Mouse (Mus musculus) E14TG2a.4 (cell line): ENCODE results near the gene Nalcn.

Source experiments
- H3K27me3 ChIP-seq: 2 replicates; pipeline ENCODE4 v1.6.1; 2014; ENCODE audit warnings: low read length, control low read depth; ENCODE audit not compliant: insufficient read depth
- H3K36me3 ChIP-seq: 2 replicates; pipeline ENCODE4 v1.6.1; 2014; ENCODE audit warnings: low read length, control low read depth; ENCODE audit not compliant: insufficient read depth
- H3K4me1 ChIP-seq: replicated peaks from 2 replicates; pipeline ENCODE4 v1.6.1; 2014; ENCODE audit warnings: low read depth, low read length, control low read depth
- H3K4me3 ChIP-seq: replicated peaks from 2 replicates; pipeline ENCODE4 v1.5.1; 2014; ENCODE audit warnings: mild to moderate bottlenecking, low read length
- H3K9me3 ChIP-seq: 2 replicates; pipeline ENCODE4 v1.6.1; 2014; ENCODE audit warnings: low read length, control low read depth
- CTCF ChIP-seq: conservative IDR thresholded peaks from 2 replicates; pipeline ENCODE4 v1.5.1; 2014; ENCODE audit warnings: low read length
- NANOG ChIP-seq: IDR thresholded peaks from 2 replicates; pipeline ENCODE4 v1.6.1; 2014; ENCODE audit warnings: borderline replicate concordance, low read length, mixed read lengths
- POU5F1 ChIP-seq: IDR thresholded peaks from 2 replicates; pipeline ENCODE4 v1.6.1; 2014; ENCODE audit warnings: low read length, borderline replicate concordance

Nalcn gene

GRCm38 (mm10) chr14:123291118-123292007, 335.6 kb downstream of the Nalcn start:
- no peaks in the 10 kb centered on the region for H3K36me3 ChIP-seq
- H3K27me3 ChIP-seq, result no peaks in the 10 kb centered on the region
- H3K4me1 ChIP-seq, result no peaks in the 10 kb centered on the region
- no peaks in the 10 kb centered on the region for H3K9me3 ChIP-seq
- H3K4me3 ChIP-seq, result no peak overlapping the region
- TF ChIP-seq NANOG (no peak), POU5F1 (no peak), CTCF (no peak)

DNA sequence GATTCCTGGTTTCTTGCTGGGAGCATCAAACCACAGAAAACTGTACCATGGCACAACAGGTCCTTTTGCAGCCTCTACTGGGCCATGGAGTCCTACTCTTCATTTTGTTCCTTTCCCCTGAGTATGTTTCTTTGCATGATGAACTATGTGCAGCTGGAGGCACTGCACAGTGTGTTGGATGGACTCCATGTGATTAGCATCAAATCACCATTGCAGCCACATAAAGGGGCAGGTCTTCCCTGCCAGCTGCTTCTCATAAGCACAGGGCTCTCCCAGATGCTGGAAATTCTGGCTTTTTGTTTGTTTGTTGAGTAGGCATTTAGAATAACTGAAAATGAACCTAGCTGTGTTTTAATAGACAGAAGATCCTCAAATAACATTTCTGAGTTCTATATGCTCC, 344.8 kb downstream of the Nalcn start:
- Histone ChIP-seq H3K9me3 (0 out of 2 replicates have a peak, but pooled peaks cover 4% of the 10 kb centered on the region), H3K4me3 (no peak overlapping the region), H3K36me3 (no peaks in the 10 kb centered on the region), H3K4me1 (no peaks in the 10 kb centered on the region), H3K27me3 (no peaks in the 10 kb centered on the region)
- TF ChIP-seq POU5F1 (no peak), CTCF (no peak), NANOG (no peak)

DNA sequence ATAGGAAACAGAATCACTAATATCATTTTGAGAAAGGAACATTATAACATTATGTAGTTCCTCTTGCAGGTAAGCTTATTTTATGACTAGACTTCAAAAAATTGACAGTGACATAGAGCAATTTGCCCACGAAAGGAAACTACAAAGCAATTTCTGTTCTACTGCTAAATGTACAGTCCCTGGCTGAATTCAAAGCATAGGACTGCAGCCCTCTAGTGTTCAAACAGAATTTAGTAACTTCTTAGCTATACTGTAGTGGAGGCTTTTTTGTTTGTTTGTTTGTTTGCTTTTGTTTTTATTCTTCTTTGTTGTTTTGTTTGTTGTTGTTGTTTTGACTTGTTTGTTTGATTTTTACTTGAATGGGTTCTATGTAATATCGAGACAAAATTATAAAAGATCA, 354.8 kb downstream of the Nalcn start:
- Histone ChIP-seq H3K27me3 (no peaks in the 10 kb centered on the region), H3K9me3 (no peaks in the 10 kb centered on the region), H3K36me3 (no peaks in the 10 kb centered on the region), H3K4me1 (no peaks in the 10 kb centered on the region), H3K4me3 (no peak overlapping the region)
- TF ChIP-seq POU5F1 (no peak), CTCF (no peak), NANOG (no peak)

DNA sequence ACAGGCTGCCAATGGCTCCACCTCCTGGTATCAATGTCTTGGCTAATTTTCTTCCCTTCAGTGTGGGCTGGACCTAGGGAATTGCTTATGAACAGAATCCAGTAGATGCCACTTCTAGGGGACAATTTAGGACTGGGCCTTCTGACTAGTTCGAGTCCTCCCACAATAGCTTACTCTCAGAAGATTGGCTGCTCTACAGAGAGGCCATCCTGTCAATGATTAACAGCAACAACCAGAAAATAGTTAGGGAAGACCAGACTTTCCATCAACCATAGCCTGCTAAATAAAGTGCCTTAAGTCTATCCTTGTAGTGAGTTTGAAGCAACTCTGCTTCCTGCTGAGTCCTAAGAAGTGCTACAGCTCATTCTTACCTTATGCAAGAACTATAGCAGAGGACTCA, 386.2 kb downstream of the Nalcn start:
- Histone ChIP-seq H3K4me1 (no peaks in the 10 kb centered on the region), H3K27me3 (no peaks in the 10 kb centered on the region), H3K4me3 (no peak overlapping the region), H3K36me3 (no peaks in the 10 kb centered on the region), H3K9me3 (no peaks in the 10 kb centered on the region)
- TF ChIP-seq POU5F1, result no peak
- no peak for TF ChIP-seq CTCF
- TF ChIP-seq NANOG, result no peak

GRCm38 (mm10) chr14:123239945-123240344, 387.0 kb downstream of the Nalcn start:
- H3K36me3 ChIP-seq, result no peaks in the 10 kb centered on the region
- no peaks in the 10 kb centered on the region for H3K4me1 ChIP-seq
- H3K27me3 ChIP-seq, result no peaks in the 10 kb centered on the region
- H3K4me3 ChIP-seq, result no peak overlapping the region
- no peaks in the 10 kb centered on the region for H3K9me3 ChIP-seq
- TF ChIP-seq CTCF, result no peak; the same call in 1 of the 2 replicates
- no peak for TF ChIP-seq NANOG
- no peak for TF ChIP-seq POU5F1

DNA sequence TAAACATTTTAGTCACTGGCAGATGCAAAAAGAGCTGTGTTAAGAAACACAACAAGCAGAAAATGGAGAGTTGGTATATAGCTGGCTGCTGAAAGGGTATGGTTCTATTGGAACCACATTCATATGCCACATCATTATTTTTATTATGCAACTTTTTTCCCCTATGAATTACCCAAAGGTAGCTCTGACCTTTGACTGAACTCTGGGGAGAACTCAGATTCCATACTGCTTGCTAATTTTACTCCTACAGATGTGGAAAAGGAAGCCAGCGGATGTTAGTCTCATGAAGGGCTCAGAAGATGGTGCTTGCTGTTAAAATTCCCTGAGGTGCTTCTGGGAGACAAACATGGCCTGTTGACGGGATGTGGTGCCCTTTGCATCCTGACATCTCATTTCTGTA, 389.9 kb downstream of the Nalcn start:
- no peaks in the 10 kb centered on the region for H3K9me3 ChIP-seq

DNA sequence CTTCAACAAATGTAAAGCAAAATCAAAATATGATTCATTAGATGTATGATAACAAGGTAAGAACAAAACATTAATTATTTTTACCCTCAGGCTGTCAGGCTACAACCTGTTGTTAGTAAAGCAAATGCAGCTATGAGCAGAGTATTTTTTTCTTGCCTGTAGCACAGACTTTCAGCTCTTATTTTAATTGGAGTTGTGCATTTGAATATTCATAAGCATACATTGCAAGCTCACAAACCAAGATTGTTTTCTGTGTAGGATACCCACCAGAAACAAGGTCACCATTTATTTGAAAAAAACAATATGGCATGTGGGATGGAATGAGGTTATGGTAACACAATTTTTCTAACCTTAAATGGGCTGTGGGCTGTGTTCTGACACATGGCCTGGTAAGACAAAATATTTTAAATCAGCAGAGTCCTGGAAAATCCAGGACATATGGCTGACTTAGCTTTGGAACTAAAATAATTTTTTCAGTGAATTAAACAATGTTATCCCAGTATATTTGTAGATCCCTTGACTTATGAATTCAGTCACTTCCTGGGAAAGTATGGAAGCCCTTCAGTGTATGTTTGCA, 394.2 kb downstream of the Nalcn start:
- Histone ChIP-seq H3K9me3 (no peaks in the 10 kb centered on the region), H3K4me3 (no peak overlapping the region), H3K36me3 (no peaks in the 10 kb centered on the region), H3K4me1 (no peaks in the 10 kb centered on the region), H3K27me3 (no peaks in the 10 kb centered on the region)
- TF ChIP-seq CTCF (no peak), POU5F1 (no peak), NANOG (no peak)

More for the DNA sequence above, 389.9 kb downstream of the Nalcn start:
- Histone ChIP-seq H3K4me3 (no peak overlapping the region), H3K27me3 (no peaks in the 10 kb centered on the region), H3K36me3 (no peaks in the 10 kb centered on the region), H3K4me1 (no peaks in the 10 kb centered on the region)
- no peak for TF ChIP-seq CTCF
